Mouse (Mus musculus) B cell, adult 67 days (primary cell): ENCODE results near the gene Atp13a3. TPM values are rescaled to one million over a fixed set of nuclear protein-coding genes. Genes with fewer than 3 reads are reported as not detected.

Experiments
- total RNA-seq, 2 experiments: library from RNA; stranded (reverse); gene quantifications; 4 replicates each; pipeline ENCODE4 v1.2.4; 2023

Atp13a3 gene
- 10 to 100 TPM; 81.0 to 84.7 TPM for total RNA-seq

DNA sequence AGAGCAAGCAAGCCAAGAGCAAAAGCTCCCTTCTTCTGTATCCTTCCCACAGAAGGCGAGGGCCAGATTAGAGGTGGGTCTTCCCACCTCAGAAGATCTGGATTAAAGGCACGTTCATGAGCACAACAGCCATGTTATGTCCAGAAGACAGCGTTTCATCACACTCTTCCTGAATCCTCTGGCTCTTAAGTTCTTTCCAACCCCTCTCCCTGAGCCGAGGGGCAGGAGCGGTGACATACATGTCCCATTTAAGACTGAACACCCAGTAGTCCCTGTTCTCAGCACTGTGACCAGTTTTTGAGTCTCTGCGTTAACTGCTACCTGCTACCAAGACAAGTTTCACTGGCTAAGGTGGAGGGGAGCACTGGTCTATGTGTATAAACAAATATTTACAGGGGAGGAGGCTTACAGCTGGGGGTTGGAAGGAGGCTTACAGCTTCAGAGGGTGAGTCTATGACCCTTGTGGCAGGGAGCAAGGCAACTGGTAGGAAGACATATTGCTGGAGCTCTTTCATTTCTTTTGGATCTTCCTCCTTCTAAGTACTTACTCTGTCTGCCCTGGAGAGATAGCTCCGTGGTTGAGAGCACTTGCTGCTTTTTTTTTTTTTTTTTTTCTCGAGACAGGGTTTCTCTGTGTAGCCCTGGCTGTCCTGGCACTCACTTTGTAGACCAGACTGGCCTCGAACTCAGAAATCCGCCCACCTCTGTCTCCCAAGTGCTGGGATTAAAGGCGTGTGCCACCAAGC is at the start of gene Atp13a3:
Gene Atp13a3 (minus strand): TSS at position 51 of the 746 bp plus-strand sequence.

DNA sequence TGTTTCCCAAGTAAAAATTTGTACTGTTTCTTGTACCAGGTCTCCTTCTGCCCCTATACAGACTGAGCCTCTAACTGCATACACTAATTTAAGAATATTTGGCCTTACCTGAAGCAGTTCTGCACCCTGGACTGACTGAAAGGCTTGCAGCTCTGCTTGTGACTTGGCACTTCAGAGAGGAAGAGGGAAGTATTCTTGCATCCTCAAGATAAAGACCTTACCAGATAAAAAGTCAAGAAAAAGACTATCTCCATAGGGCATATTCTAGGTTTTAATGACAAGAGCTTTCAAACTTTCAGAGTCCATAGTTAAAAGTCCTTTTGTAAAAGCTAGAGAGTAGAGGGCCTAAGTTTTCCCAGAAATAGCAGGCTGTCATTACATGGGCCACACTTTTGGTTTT is 95.1 kb downstream of the Atp13a3 start, which contains the start of gene Gp5:
Gene Gp5 (minus strand): TSS at position 133 of the 400 bp plus-strand sequence.

DNA sequence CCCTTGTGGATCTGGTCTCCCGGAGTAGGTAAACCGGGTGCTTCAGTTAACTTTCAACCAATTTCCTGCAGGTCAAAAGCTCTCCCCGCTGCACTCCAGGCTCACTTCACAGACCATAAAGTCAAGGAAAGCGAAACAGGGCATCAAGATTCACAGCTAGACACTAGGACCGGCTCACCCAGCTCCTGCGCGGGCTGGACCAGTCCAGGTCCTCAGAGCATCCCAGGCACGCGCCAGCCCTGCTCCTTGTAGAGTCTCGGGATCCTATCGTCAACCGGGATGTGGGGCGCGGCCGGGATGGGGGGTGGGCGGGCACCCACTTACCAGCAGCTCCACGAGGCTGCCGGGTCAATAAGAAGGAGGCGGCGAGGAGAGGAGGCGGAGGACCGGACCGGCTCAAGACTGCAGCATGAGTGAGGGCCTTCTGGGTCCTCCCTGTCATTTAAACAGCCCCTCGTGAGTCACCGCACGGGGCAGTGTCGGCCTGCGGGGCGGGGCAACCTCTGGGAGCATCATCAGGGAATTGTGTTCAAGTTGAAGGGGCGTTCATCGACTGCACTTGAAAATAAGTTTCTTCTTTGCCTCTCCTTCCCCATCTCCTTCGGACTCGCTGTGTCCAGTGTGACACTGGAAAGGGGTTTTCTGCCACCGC is 122.8 kb downstream of the Atp13a3 start, which contains the start of gene Lrrc15:
Gene Lrrc15 (minus strand): TSS at position 413 of the 652 bp plus-strand sequence.

DNA sequence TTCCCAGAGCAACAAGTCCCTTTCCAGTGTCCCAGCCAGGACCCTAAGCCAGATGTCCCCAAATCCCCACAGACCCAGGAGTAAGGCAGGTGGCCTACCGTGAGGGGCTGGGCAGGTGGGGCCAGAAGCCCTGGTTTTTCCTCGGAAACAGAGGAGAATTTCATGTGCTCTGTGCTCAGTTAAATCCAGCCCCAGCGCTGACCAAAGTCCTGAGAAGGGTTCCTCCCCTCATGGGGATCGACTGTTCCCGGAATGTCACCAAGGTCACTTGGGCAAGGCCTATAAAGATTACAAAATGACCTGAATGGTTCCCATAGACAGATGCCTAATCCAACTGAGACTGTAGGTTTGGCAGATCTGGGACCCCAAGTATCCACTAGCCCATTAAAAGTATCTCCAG is 138.4 kb downstream of the Atp13a3 start, which contains the start of gene Cpn2:
Gene Cpn2 (minus strand): TSS at position 141 of the 400 bp plus-strand sequence.

Other genes with a start within 250 kb of the Atp13a3 start
- gene Cpn2, start 138.5 kb downstream of the Atp13a3 start, total RNA-seq, result not detected
- not detected for gene Lrrc15, start 122.7 kb downstream of the Atp13a3 start, total RNA-seq
- gene Gp5, start 95.2 kb downstream of the Atp13a3 start, total RNA-seq, result 1 to 10 TPM in 1 of 2 experiments, under 1 TPM in 1; 0.87 to 1.2 TPM
- under 1 TPM in 1 of 2 experiments, not detected in 1; 0.58 TPM for gene Tmem44, start 144.9 kb upstream of the Atp13a3 start, total RNA-seq
- gene Lsg1, start 181.6 kb upstream of the Atp13a3 start, total RNA-seq, result 10 to 100 TPM; 83.4 to 86.3 TPM
- gene Fam43a, start 193.7 kb upstream of the Atp13a3 start, total RNA-seq, result 100 to 1,000 TPM; 157 to 233 TPM